Mouse (Mus musculus) forebrain, embryonic 10.5 days (tissue): ENCODE data around the gene Rnasek. TPM values are rescaled to one million over a fixed set of nuclear protein-coding genes. Genes with fewer than 3 reads are reported as not detected.
A peak's percentile ranks its signal among the peaks of the same experiment; 100 is the strongest.

Experiments
- DNase-seq: peaks from one replicate; pipeline ENCODE4 v3.0.0-alpha.2; 2017; ENCODE audit warnings: low spot score; ENCODE audit errors: extremely low spot score
- H3K27ac ChIP-seq: fragments of 300-500 bp; sonication (generic); 2 replicates; pipeline ENCODE4 v1.5.1; 2016; ENCODE audit warnings: mild to moderate bottlenecking
- H3K27me3 ChIP-seq: fragments of 300-500 bp; sonication (generic); 2 replicates; pipeline ENCODE4 v1.6.1; 2016; ENCODE audit warnings: mild to moderate bottlenecking; ENCODE audit not compliant: poor library complexity, severe bottlenecking
- H3K36me3 ChIP-seq: fragments of 300-500 bp; sonication (generic); replicated peaks from 2 replicates; pipeline ENCODE4 v1.6.1; 2016; ENCODE audit warnings: mild to moderate bottlenecking, moderate library complexity
- H3K4me1 ChIP-seq: fragments of 300-500 bp; sonication (generic); 2 replicates; pipeline ENCODE4 v1.6.1; 2016
- H3K4me3 ChIP-seq: fragments of 300-500 bp; sonication (generic); 2 replicates; pipeline ENCODE4 v1.5.1; 2016; ENCODE audit warnings: mild to moderate bottlenecking, moderate library complexity
- H3K9me3 ChIP-seq: fragments of 300-500 bp; sonication (generic); 2 replicates; pipeline ENCODE4 v1.6.1; 2016; ENCODE audit warnings: mild to moderate bottlenecking, moderate library complexity
- WGBS: fragments of 180-500 bp; shearing (Covaris S2); methylation state at CpG from one replicate; pipeline ENCODE4 v1.1.7; 2016; 5-methylcytosine and 5-hydroxymethylcytosine counted together
- polyA plus RNA-seq: library from polyadenylated mRNA; unstranded; fragments of >200 nt; fragmentation: Nextera tagmentation; extraction: Ambion mirVana; gene quantifications from 2 replicates; pipeline ENCODE4 v1.2.1, GENCODE M21; 2016

The Rnasek gene
- polyA plus RNA-seq, 1 experiment from 2014 or later: 92.7 TPM

GRCm38 (mm10) chr11:70254931-70255531 lies 15.4 kb upstream of the Rnasek start, which contains the start of gene Alox12:
Alox12 (minus strand) TSS chr11:70255353.
- Histone ChIP-seq H3K4me1 (peaks cover 20% of the 10 kb centered on the region), H3K4me3 (peak within 1 kb of the TSS; percentile 46), H3K9me3 (no peaks in the 10 kb centered on the region), H3K27me3 (peaks cover 64% of the 10 kb centered on the region), H3K27ac (peak within 1 kb of the TSS; percentile 48), H3K36me3 (no peaks in the 10 kb centered on the region)
- WGBS: under 1% methylated on average over 25 of the region's 25 CpGs
- DNase-seq: peak; percentile 53

- peak overlapping the region; percentile 46 for H3K4me3 ChIP-seq
- no peak for DNase-seq
- H3K9me3 ChIP-seq: no peaks in the 10 kb centered on the region
- peaks cover 64% of the 10 kb centered on the region for H3K27me3 ChIP-seq
- H3K36me3 ChIP-seq: no peaks in the 10 kb centered on the region
- peaks cover 20% of the 10 kb centered on the region for H3K4me1 ChIP-seq
- WGBS: 3% methylated on average over 18 of the region's 18 CpGs
- no peak overlapping the region for H3K27ac ChIP-seq
Measured at GRCm38 (mm10) chr11:70254337-70254736, 14.7 kb upstream of the Rnasek start.

DNA sequence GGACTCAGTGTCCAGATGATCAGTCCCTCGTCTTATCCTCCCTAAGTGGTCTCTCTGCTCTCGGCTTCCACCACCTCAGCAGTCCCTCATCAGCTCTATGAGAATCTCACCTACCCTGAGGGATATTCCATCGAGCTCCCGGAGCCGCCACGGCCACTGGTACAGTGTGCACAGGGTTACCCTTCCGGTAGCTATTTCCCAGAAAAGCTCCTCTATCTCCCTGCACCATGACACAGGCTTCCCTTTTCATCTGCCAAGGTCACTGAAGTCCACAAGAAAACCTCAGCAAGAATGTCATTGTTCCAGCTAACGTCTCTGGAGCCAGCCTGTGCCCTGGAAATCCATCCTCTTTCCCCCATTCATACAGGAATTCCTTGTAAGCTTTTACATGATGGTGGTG lies 12.2 kb upstream of the Rnasek start:
- Histone ChIP-seq H3K9me3 (no peaks in the 10 kb centered on the region), H3K36me3 (no peaks in the 10 kb centered on the region), H3K27me3 (peaks cover 64% of the 10 kb centered on the region), H3K4me3 (no peak overlapping the region), H3K4me1 (peaks cover 20% of the 10 kb centered on the region), H3K27ac (no peak overlapping the region)
- WGBS: 84% methylated on average over 8 of the region's 8 CpGs
- DNase-seq: no peak

GRCm38 (mm10) chr11:70250150-70250549 lies 10.5 kb upstream of the Rnasek start:
- DNase-seq: no peak
- Histone ChIP-seq H3K27me3 (peaks cover 53% of the 10 kb centered on the region), H3K9me3 (no peaks in the 10 kb centered on the region), H3K4me1 (peaks cover 15% of the 10 kb centered on the region), H3K36me3 (no peaks in the 10 kb centered on the region), H3K4me3 (no peak overlapping the region), H3K27ac (no peak overlapping the region)
- WGBS: 75% methylated on average over 11 of the region's 11 CpGs

DNA sequence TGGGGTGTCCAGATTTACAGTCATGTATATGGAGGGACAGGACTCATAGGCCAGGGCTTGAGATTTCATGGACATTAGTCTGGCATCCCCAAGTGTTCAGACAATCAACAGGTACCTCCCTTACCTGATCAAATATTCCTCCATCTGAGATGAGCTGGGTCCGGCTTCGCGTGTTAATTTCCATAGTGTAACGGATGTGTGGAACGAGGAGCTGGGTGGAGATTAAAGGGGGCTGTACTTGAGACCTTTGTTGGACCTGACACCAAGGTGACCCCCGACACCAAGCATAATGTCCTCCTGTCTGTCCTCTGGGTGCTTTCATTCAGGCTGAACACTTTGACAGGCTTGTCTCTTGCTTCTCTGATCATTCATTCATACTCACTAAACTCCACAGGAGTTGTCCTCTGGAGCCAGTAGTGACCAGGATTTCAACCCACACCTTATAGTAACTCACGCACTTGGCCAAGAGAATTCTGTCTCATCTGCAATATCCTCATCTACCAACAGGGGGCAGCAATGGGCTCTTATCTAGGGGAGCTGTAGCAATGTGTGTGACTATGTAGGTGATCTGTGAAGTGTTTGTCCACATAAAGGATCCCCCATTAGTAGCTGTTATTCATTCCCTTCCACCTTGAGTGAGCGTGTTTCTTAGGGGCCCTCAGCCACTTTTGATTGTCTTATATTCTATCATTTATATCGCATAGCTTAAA lies 7.6 kb upstream of the Rnasek start:
- Histone ChIP-seq H3K4me3 (no peak overlapping the region), H3K9me3 (no peaks in the 10 kb centered on the region), H3K27ac (no peak overlapping the region), H3K4me1 (no peaks in the 10 kb centered on the region), H3K36me3 (no peaks in the 10 kb centered on the region), H3K27me3 (peaks cover 30% of the 10 kb centered on the region)
- DNase-seq: peak; percentile 61
- 57% methylated on average over 9 of the region's 9 CpGs for WGBS

DNA sequence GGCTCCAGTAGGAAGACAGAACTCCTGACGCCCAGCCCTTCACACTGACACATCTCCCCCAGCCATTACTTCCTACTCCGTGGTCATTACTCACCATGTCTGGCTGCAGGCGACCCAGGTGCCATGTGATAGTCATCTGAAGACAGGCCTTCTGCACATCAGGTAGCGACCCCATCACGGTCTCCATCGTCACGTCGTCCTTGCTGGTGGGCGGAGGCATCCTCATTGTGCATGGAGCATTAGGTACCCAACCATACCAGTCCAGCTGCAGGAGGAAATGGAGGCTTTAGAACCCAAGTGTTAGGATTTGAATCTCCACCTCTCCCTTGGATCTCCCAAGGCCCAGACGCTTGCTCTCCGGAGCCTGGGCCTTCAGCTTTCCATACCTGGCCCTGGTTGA lies 2.9 kb upstream of the Rnasek start:
- 72% methylated on average over 11 of the region's 11 CpGs for WGBS
- Histone ChIP-seq H3K4me3 (no peak overlapping the region), H3K36me3 (no peaks in the 10 kb centered on the region), H3K27ac (no peak overlapping the region), H3K27me3 (0 out of 2 replicates have a peak, but pooled peaks cover 10% of the 10 kb centered on the region), H3K9me3 (no peaks in the 10 kb centered on the region), H3K4me1 (peaks cover 26% of the 10 kb centered on the region)
- DNase-seq: no peak

- Histone ChIP-seq H3K27ac (peak overlapping the region; percentile 94), H3K4me3 (peak overlapping the region; percentile 94), H3K27me3 (no peaks in the 10 kb centered on the region), H3K4me1 (peaks cover 54% of the 10 kb centered on the region), H3K9me3 (no peaks in the 10 kb centered on the region), H3K36me3 (peaks cover 24% of the 10 kb centered on the region)
- no peak for DNase-seq
- 16% methylated on average over 23 of the region's 23 CpGs for WGBS
Measured at GRCm38 (mm10) chr11:70238591-70239440, 826 bp downstream of the Rnasek start.

GRCm38 (mm10) chr11:70237457-70238167 lies 2.0 kb downstream of the Rnasek start, which contains the start of gene 0610010K14Rik:
0610010K14Rik (minus strand) TSS chr11:70237914.
- WGBS: under 1% methylated on average over 70 of the region's 70 CpGs
- Histone ChIP-seq H3K27me3 (no peaks in the 10 kb centered on the region), H3K4me1 (peaks cover 66% of the 10 kb centered on the region), H3K27ac (peak within 1 kb of the TSS; percentile 94), H3K4me3 (peak within 1 kb of the TSS; percentile 94), H3K36me3 (peaks cover 25% of the 10 kb centered on the region), H3K9me3 (no peaks in the 10 kb centered on the region)
- peak; percentile 97 for DNase-seq

- peaks cover 73% of the 10 kb centered on the region for H3K4me1 ChIP-seq
- H3K27me3 ChIP-seq: peaks cover 5% of the 10 kb centered on the region
Measured at GRCm38 (mm10) chr11:70236717-70237116, 2.9 kb downstream of the Rnasek start.

GRCm38 (mm10) chr11:70235254-70235900 lies 4.3 kb downstream of the Rnasek start:
- H3K9me3 ChIP-seq: no peaks in the 10 kb centered on the region
- H3K27ac ChIP-seq: no peak overlapping the region
- H3K4me1 ChIP-seq: peaks cover 72% of the 10 kb centered on the region
- peaks cover 25% of the 10 kb centered on the region for H3K36me3 ChIP-seq
- H3K4me3 ChIP-seq: peak overlapping the region; percentile 7; the same call in 1 of the 2 replicates
- peaks cover 18% of the 10 kb centered on the region for H3K27me3 ChIP-seq
- WGBS: 93% methylated on average over 12 of the region's 12 CpGs
- no peak for DNase-seq

More at GRCm38 (mm10) chr11:70236717-70237116, 2.9 kb downstream of the Rnasek start:
- WGBS: 62% methylated on average over 7 of the region's 7 CpGs
- Histone ChIP-seq H3K27ac (peak overlapping the region; percentile 94), H3K36me3 (peaks cover 25% of the 10 kb centered on the region), H3K9me3 (no peaks in the 10 kb centered on the region), H3K4me3 (peak overlapping the region; percentile 94)
- DNase-seq: no peak

- Histone ChIP-seq H3K27me3 (peaks cover 27% of the 10 kb centered on the region), H3K36me3 (peaks cover 25% of the 10 kb centered on the region), H3K4me1 (peaks cover 76% of the 10 kb centered on the region), H3K27ac (no peak overlapping the region), H3K9me3 (no peaks in the 10 kb centered on the region), H3K4me3 (no peak overlapping the region; the same call in 1 of the 2 replicates)
- no peak for DNase-seq
- WGBS: 89% methylated on average over 8 of the region's 8 CpGs
Measured at GRCm38 (mm10) chr11:70234497-70234896, 5.1 kb downstream of the Rnasek start.

DNA sequence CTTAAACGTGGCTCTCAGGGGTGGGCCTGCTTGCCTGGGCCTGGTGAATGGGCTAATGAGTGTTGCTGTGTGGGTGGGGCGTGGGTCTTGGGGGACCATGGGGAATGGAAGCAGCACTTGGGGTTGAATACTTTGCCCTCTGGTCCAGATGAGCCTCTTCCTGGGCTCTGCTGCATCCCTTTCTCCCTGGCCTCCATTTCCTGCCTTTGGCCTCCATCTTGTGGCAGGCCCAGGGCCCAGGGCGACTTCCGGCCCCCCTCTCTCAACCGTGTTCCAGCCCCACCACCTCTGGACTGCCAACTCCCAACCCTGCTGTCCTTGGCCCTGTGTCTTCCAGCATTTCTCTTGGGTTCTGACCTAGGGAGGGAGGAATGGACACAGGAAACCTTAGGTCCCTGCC lies 5.6 kb downstream of the Rnasek start:
- Histone ChIP-seq H3K36me3 (peaks cover 25% of the 10 kb centered on the region), H3K27ac (peak overlapping the region; percentile 58), H3K4me3 (no peak overlapping the region), H3K4me1 (peaks cover 76% of the 10 kb centered on the region), H3K27me3 (peaks cover 31% of the 10 kb centered on the region), H3K9me3 (no peaks in the 10 kb centered on the region)
- no peak for DNase-seq
- 61% methylated on average over 5 of the region's 5 CpGs for WGBS
